Mouse (Mus musculus) thymus, adult 2 months (tissue): ENCODE results near the gene Olfr372.

Experiments
- CTCF ChIP-seq: fragments of 200-500 bp; IDR thresholded peaks from 2 replicates; pipeline ENCODE4 v1.5.1; 2012; ENCODE audit warnings: mild to moderate bottlenecking, control low read depth, low read length, moderate library complexity, borderline replicate concordance; ENCODE audit not compliant: control insufficient read depth, poor library complexity, insufficient read depth; ENCODE audit errors: extremely low read depth
- POLR2A ChIP-seq: fragments of 200-500 bp; IDR thresholded peaks from 2 replicates; pipeline ENCODE4 v1.6.1; 2012; ENCODE audit warnings: mild to moderate bottlenecking, low read length, control low read depth, moderate library complexity; ENCODE audit not compliant: control insufficient read depth, poor library complexity, insufficient read depth; ENCODE audit errors: extremely low read depth

- TF ChIP-seq CTCF = no peak
- TF ChIP-seq POLR2A = no peak
Measured at GRCm38 (mm10) chr8:72002942-72003341, 38.1 kb upstream of the Olfr372 start.
